Mouse (Mus musculus): ENCODE results near the gene Tiprl. TPM values are rescaled to one million over a fixed set of nuclear protein-coding genes. Genes with fewer than 3 reads are reported as not detected.

The Tiprl gene
- total and polyA plus RNA-seq, 2 experiments from 2014 or later: 27.0 to 144 TPM

DNA sequence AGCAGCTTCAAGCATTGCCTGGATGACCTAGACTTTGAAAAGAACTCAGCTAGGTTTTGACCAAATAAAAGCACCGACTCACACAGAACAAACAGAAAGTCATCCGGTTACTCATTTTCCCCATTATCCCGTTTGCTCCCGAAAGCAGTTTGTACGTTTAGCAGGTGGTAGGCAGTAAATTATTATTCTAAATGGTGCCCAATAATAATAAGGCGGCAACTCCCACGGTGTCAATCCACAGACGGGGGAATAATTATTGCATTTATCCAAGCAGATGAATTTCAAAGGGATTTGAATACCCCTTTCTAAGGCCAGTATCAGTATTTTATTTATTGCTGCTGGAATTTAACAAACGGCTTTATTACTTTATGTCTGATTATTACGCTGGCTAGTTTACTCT, 43.9 kb upstream of the Tiprl start:
- DNase-seq (ENCODE audit: low spot score): no peak
- no peak for TF ChIP-seq CTCF (IDR thresholded peaks at IDR 0.05)
- peak overlapping the region; percentile 85; the same call in 1 of the 2 replicates for H3K27ac ChIP-seq (ENCODE audit: low read depth, low read length)
- peak overlapping the region; percentile 73; the same call in 1 of the 2 replicates for H3K4me3 ChIP-seq (ENCODE audit: low read depth, low read length)
- 23% methylated on average over 10 of the region's 10 CpGs for WGBS
- ATAC-seq (ENCODE audit: low FRiP score): no peak
- peak overlapping the region; percentile 77 for H3K4me2 ChIP-seq (ENCODE audit: low read depth, low read length, poor library complexity, severe bottlenecking)
- no peaks in the 10 kb centered on the region for H3K9me3 ChIP-seq (ENCODE audit: low read length)
- H3K4me1 ChIP-seq (ENCODE audit: insufficient read depth, low read length): peaks cover 4% of the 10 kb centered on the region; the same call in 1 of the 2 replicates
- no peaks in the 10 kb centered on the region for H3K36me3 ChIP-seq (ENCODE audit: insufficient read depth, low read length)
- peak overlapping the region; percentile 93 for H3K9ac ChIP-seq (replicated peaks; ENCODE audit: low read length, poor library complexity, severe bottlenecking)
- no peaks in the 10 kb centered on the region for H3K27me3 ChIP-seq (ENCODE audit: insufficient read depth, low read length)

DNA sequence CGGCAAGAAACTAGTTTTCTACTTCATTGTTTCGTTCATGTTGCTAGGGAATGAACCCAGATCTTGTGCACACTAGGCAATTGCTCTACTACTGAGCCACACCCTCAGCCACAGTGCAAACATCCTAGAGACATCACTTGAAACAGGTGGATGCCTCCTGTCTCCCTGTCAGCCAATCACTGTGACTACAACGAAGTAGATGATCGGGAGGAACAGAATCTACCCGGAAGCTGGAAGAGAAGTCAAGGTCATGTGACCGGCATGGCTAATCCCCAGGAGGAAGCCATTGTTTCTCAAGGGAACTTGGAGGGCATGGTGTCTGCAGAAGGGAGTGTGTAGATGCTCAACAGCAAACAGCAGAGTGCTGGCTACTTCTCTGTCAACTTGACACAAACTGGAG, 38.1 kb upstream of the Tiprl start:
- Histone ChIP-seq H3K9ac (replicated peaks; ENCODE audit: low read length, poor library complexity, severe bottlenecking) (no peak overlapping the region), H3K4me3 (ENCODE audit: low read depth, low read length) (no peak overlapping the region), H3K4me1 (ENCODE audit: insufficient read depth, low read length) (no peaks in the 10 kb centered on the region), H3K27ac (ENCODE audit: low read depth, low read length) (no peak overlapping the region), H3K36me3 (ENCODE audit: insufficient read depth, low read length) (no peaks in the 10 kb centered on the region), H3K27me3 (ENCODE audit: insufficient read depth, low read length) (no peaks in the 10 kb centered on the region), H3K9me3 (ENCODE audit: low read length) (no peaks in the 10 kb centered on the region), H3K4me2 (ENCODE audit: low read depth, low read length, poor library complexity, severe bottlenecking) (no peak overlapping the region)
- no peak for TF ChIP-seq CTCF (IDR thresholded peaks at IDR 0.05)
- WGBS: 87% methylated on average over 6 of the region's 6 CpGs
- ATAC-seq (ENCODE audit: low FRiP score) (no peak), DNase-seq (ENCODE audit: low spot score) (no peak)

DNA sequence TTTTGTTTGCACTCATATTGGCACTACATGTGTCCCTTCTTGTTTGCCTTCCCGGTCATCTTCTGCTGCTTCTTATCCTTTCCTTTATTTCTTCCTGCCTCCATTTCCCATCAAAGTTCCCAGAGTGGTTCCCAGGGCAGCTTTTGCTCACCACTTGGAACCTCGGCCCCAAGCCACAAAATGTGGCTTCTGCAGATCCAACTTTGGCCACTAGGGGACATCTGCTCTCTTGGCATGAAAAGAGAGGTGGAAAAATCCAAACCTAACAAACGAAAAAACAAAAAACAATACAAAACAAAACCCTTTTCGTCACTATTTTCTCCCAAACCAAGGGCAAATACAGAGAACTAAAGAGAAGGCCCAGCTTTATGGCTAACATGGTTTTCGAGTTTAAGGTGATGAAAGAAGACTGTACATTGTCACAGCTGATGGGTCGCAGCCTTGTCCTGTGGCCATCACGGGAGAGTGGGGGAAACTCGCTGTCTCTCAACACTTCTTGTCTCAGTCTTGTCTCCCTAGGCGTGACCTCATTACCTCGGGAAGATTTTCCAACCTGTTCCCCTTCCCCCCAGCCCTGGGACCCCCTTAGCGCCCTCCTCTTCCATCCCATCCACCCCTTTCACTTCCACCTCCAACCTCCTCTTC, 15.4 kb upstream of the Tiprl start:
- H3K27me3 ChIP-seq (ENCODE audit: insufficient read depth, low read length): no peaks in the 10 kb centered on the region
- ATAC-seq (ENCODE audit: low FRiP score) (no peak), DNase-seq (ENCODE audit: low spot score) (peak; percentile 31)
- no peak overlapping the region for H3K4me3 ChIP-seq (ENCODE audit: low read depth, low read length)
- H3K9me3 ChIP-seq (ENCODE audit: low read length): no peaks in the 10 kb centered on the region
- H3K36me3 ChIP-seq (ENCODE audit: insufficient read depth, low read length): no peaks in the 10 kb centered on the region
- peak; percentile 70 for TF ChIP-seq CTCF (IDR thresholded peaks at IDR 0.05)
- H3K4me1 ChIP-seq (ENCODE audit: insufficient read depth, low read length): no peaks in the 10 kb centered on the region
- H3K9ac ChIP-seq (replicated peaks; ENCODE audit: low read length, poor library complexity, severe bottlenecking): no peak overlapping the region
- WGBS: 51% methylated on average over 11 of the region's 11 CpGs
- no peak overlapping the region for H3K27ac ChIP-seq (ENCODE audit: low read depth, low read length)
- H3K4me2 ChIP-seq (ENCODE audit: low read depth, low read length, poor library complexity, severe bottlenecking): no peak overlapping the region

DNA sequence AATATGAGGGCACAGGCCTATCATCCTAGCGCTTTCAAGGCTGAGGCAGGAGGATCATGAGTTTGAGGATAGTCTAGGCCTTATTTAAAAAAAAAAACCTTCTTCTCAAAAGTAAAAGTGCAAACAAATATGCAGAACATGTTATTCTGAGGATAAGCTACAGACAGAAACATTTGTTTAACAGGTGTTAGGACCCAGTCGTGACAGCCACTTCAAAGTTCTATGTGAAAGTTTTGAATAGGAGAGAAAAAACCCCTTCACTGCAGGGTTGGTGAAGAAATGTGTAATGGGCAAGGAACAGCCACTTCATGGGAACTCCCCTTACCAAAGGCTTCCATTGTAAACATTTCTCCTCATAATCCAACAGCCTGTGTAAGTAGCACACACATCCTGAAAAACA, 13.8 kb upstream of the Tiprl start:
- WGBS: 93% methylated on average over 2 of the region's 2 CpGs
- no peaks in the 10 kb centered on the region for H3K27me3 ChIP-seq (ENCODE audit: insufficient read depth, low read length)
- H3K9ac ChIP-seq (replicated peaks; ENCODE audit: low read length, poor library complexity, severe bottlenecking): no peak overlapping the region
- ATAC-seq (ENCODE audit: low FRiP score) (no peak), DNase-seq (ENCODE audit: low spot score) (no peak)
- H3K36me3 ChIP-seq (ENCODE audit: insufficient read depth, low read length): no peaks in the 10 kb centered on the region
- H3K4me2 ChIP-seq (ENCODE audit: low read depth, low read length, poor library complexity, severe bottlenecking): no peak overlapping the region
- H3K4me1 ChIP-seq (ENCODE audit: insufficient read depth, low read length): no peaks in the 10 kb centered on the region
- TF ChIP-seq CTCF (IDR thresholded peaks at IDR 0.05): no peak
- no peak overlapping the region for H3K27ac ChIP-seq (ENCODE audit: low read depth, low read length)
- no peak overlapping the region for H3K4me3 ChIP-seq (ENCODE audit: low read depth, low read length)
- no peaks in the 10 kb centered on the region for H3K9me3 ChIP-seq (ENCODE audit: low read length)

DNA sequence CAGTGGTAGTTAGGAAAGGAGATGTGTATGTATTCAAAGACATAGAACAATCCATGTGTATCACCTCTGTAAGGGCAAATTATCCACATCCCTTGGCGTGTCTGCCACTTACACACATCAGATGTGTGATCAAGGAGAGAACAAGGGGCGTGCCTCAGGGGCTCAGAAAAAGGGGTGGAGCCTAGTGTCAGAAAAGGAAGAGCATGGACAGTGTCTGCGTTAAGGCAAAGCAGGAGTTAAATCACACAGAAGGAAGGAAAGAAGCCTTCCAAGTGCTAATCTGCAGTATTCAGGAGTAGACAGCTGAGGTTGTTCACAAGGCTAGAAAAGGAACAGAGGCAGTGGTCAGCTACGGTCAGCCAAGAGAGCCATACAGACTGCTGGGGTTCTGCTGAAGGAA, 12.0 kb upstream of the Tiprl start:
- H3K27me3 ChIP-seq (ENCODE audit: insufficient read depth, low read length): no peaks in the 10 kb centered on the region
- WGBS: 50% methylated on average over 4 of the region's 4 CpGs

DNA sequence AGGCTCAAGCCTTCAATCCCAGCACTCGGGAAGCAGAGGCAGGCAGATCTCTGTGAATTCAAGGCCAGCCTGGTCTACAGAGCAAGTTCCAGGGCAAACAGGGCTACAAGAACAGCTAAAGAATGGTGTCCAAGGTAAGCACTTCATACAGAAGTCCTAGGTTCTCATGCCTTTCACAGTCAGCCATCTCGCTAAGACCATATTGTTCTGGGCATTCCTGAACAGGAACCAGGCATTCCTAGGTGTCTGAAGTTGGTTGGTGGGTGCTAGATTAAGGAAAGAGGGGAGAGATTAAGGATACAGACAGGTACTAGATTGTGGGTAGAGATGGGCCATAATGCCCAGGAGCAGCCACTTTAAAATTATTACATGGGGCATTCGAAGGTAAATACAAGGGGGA, 11.0 kb upstream of the Tiprl start:
- Histone ChIP-seq H3K9ac (replicated peaks; ENCODE audit: low read length, poor library complexity, severe bottlenecking) (no peak overlapping the region), H3K27me3 (ENCODE audit: insufficient read depth, low read length) (no peaks in the 10 kb centered on the region), H3K27ac (ENCODE audit: low read depth, low read length) (no peak overlapping the region), H3K36me3 (ENCODE audit: insufficient read depth, low read length) (no peaks in the 10 kb centered on the region), H3K4me1 (ENCODE audit: insufficient read depth, low read length) (no peaks in the 10 kb centered on the region), H3K9me3 (ENCODE audit: low read length) (no peaks in the 10 kb centered on the region), H3K4me3 (ENCODE audit: low read depth, low read length) (no peak overlapping the region), H3K4me2 (ENCODE audit: low read depth, low read length, poor library complexity, severe bottlenecking) (no peak overlapping the region)
- no peak for DNase-seq (ENCODE audit: low spot score)
- 91% methylated on average over 3 of the region's 3 CpGs for WGBS
- ATAC-seq (ENCODE audit: low FRiP score): no peak
- TF ChIP-seq CTCF (IDR thresholded peaks at IDR 0.05): no peak

More for the DNA sequence above, 12.0 kb upstream of the Tiprl start:
- no peaks in the 10 kb centered on the region for H3K4me1 ChIP-seq (ENCODE audit: insufficient read depth, low read length)
- H3K4me2 ChIP-seq (ENCODE audit: low read depth, low read length, poor library complexity, severe bottlenecking): no peak overlapping the region
- no peak overlapping the region for H3K27ac ChIP-seq (ENCODE audit: low read depth, low read length)
- H3K36me3 ChIP-seq (ENCODE audit: insufficient read depth, low read length): no peaks in the 10 kb centered on the region
- no peak overlapping the region for H3K9ac ChIP-seq (replicated peaks; ENCODE audit: low read length, poor library complexity, severe bottlenecking)
- no peak for TF ChIP-seq CTCF (IDR thresholded peaks at IDR 0.05)
- H3K9me3 ChIP-seq (ENCODE audit: low read length): no peaks in the 10 kb centered on the region
- DNase-seq (ENCODE audit: low spot score): no peak
- no peak for ATAC-seq (ENCODE audit: low FRiP score)
- H3K4me3 ChIP-seq (ENCODE audit: low read depth, low read length): no peak overlapping the region

All from midbrain, postnatal 0 days (tissue).